8 mouse cellular contexts compared by ENCODE assay signal in the genomic region with DNA sequence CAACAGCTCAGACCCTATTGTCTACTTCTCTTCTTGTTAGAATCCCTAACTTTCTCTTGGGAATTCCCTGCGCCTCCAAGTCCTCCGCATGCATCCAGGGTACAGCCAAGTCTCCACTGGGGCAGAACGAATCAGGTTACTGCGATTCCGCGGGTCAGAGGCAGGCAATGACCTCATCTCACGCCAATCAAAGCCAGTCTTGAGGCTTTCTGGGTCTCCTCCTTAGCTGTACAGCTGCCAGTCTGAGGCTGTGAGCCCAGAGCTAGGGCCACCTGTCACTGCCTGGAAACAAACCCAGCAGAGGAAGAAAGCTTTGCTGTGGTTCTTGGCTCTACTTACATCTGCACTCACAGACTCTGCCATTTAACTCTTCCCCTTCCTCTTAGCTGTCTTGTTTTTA. TPM values are rescaled to one million over a fixed set of nuclear protein-coding genes. Genes with fewer than 3 reads are reported as not detected.
A peak's percentile ranks its signal among the peaks of the same experiment; 100 is the strongest.
DNase-seq lines count a peak whose midpoint lies in the region; ATAC-seq and TF ChIP-seq lines count a peak whose summit lies in the region.

No protein-coding gene starts in this region.

- CTCF ChIA-PET in Patski (lab: Charles Lee), result interaction anchor here (1.6 kb wide), 1 partner anchor 10 kb away, joined by 3 read pairs; no protein-coding TSS in a partner anchor

- H3K9ac ChIP-seq in limb, embryonic 14.5 days (ENCODE audit: low read depth, low read length, severe bottlenecking), result no peak overlapping the region
- no peak overlapping the region for H3K9ac ChIP-seq in intestine, embryonic 16.5 days (ENCODE audit: low read depth, low read length)

- TF ChIP-seq POLR2A in limb, embryonic 14.5 days (IDR thresholded peaks at IDR 0.05; ENCODE audit: borderline replicate concordance, extremely low read depth, insufficient read depth, insufficient read length), result no peak

- WGBS in limb, embryonic 14.5 days, result 44% methylated on average over 7 of the region's 7 CpGs
- 51% methylated on average over 7 of the region's 7 CpGs for WGBS in intestine, embryonic 16.5 days

- in situ Hi-C loops in Patski (cut with MboI; ENCODE audit: low pct_unique_long_range_greater_than_20kb), result no loop called here

- peak; percentile 79 to 83 for DNase-seq in cerebellum, postnatal 14 days
- no peak for DNase-seq in Patski (ENCODE audit: low read depth, low spot score)
- DNase-seq in gastrocnemius, postnatal 36 days, result peak; percentile 67 to 83
- DNase-seq in limb, embryonic 14.5 days (ENCODE audit: low spot score), result no peak
- no peak for DNase-seq in right cerebral cortex, postnatal 25 days
- no peak for DNase-seq in right cerebral cortex, postnatal 36 days (ENCODE audit: low spot score in 2 of 2)

- H3K4me2 ChIP-seq in limb, embryonic 14.5 days (replicated peaks; ENCODE audit: low read depth, low read length, severe bottlenecking), result no peak overlapping the region
- no peak overlapping the region for H3K4me2 ChIP-seq in intestine, embryonic 16.5 days (ENCODE audit: low read depth, low read length)

- peaks cover 13% of the 10 kb centered on the region; the same call in 1 of the 2 replicates for H3K9me3 ChIP-seq in limb, embryonic 14.5 days (ENCODE audit: control insufficient read depth, low read length)
- H3K9me3 ChIP-seq in intestine, embryonic 16.5 days (ENCODE audit: control insufficient read depth, low read length), result peaks cover 5% of the 10 kb centered on the region

- POLR2A ChIA-PET in Patski (lab: Charles Lee), result no interaction called here

- H3K4me3 ChIP-seq in limb, embryonic 14.5 days (replicated peaks; ENCODE audit: low read length), result no peak overlapping the region
- H3K4me3 ChIP-seq in intestine, embryonic 16.5 days (ENCODE audit: low read length), result no peak overlapping the region

- no peaks in the 10 kb centered on the region for H3K4me1 ChIP-seq in limb, embryonic 14.5 days (ENCODE audit: control insufficient read depth, insufficient read depth, low read length)
- no peaks in the 10 kb centered on the region for H3K4me1 ChIP-seq in intestine, embryonic 16.5 days (ENCODE audit: control insufficient read depth, insufficient read depth, low read length)

- TF ChIP-seq CTCF in Patski (IDR thresholded peaks at IDR 0.05), result no peak

- no peak; the same call in 1 of the 2 replicates for ATAC-seq in cerebellum, adult (ENCODE audit: insufficient number of reproducible peaks, low FRiP score, low TSS enrichment)
- ATAC-seq in Patski, result peak; percentile 93
- ATAC-seq in limb, embryonic 14.5 days (ENCODE audit: low FRiP score, low read depth), result peak; percentile 85
- ATAC-seq in intestine, embryonic 16.5 days, result no peak

- intact Hi-C loops in gastrocnemius, postnatal 36 days (cut with DNase I), result no loop called here

- H3K27ac ChIP-seq in limb, embryonic 14.5 days (replicated peaks; ENCODE audit: low read depth, low read length), result no peak overlapping the region
- H3K27ac ChIP-seq in intestine, embryonic 16.5 days (ENCODE audit: low read length), result no peak overlapping the region

- H3K27me3 ChIP-seq in Patski, result no peaks in the 10 kb centered on the region
- H3K27me3 ChIP-seq in limb, embryonic 14.5 days (ENCODE audit: control insufficient read depth, insufficient read depth, low read length), result no peaks in the 10 kb centered on the region; the same call in 1 of the 2 replicates
- 0 out of 2 replicates have a peak, but pooled peaks cover 3% of the 10 kb centered on the region for H3K27me3 ChIP-seq in intestine, embryonic 16.5 days (replicated peaks; ENCODE audit: control insufficient read depth, insufficient read depth, low read length)

- H3K36me3 ChIP-seq in limb, embryonic 14.5 days (ENCODE audit: control insufficient read depth, insufficient read depth, low read length), result no peaks in the 10 kb centered on the region
- H3K36me3 ChIP-seq in intestine, embryonic 16.5 days (ENCODE audit: control insufficient read depth, insufficient read depth, low read length), result peaks cover 8% of the 10 kb centered on the region

RNA-seq across cellular contexts. Expression of a gene that starts 21.5 kb away (rescaled TPM):
- 10.3 TPM for polyA plus RNA-seq in Patski (2021)
- 10 to 100 TPM; 62.1 to 65.3 TPM for total RNA-seq in gastrocnemius, postnatal 36 days (2021)
- polyA plus RNA-seq in limb, embryonic 14.5 days (2012; rRNA removed), result 86.0 and 107 TPM in 2 replicates
- 54.3 and 57.1 TPM in 2 replicates for polyA plus RNA-seq in limb, embryonic 14.5 days (2014; fragmentation: Nextera tagmentation; extraction: Ambion mirVana)
- polyA plus RNA-seq in intestine, embryonic 16.5 days (2015; fragmentation: Nextera tagmentation; extraction: Ambion mirVana), result 70.2 and 79.2 TPM in 2 replicates

RNA-seq across cellular contexts. Expression of a gene that starts 39.9 kb away (rescaled TPM):
- 24.7 TPM for polyA plus RNA-seq in Patski (2021)
- total RNA-seq in gastrocnemius, postnatal 36 days (2021), result 1 to 10 TPM; 1.7 to 2.1 TPM
- 58.7 and 80.6 TPM in 2 replicates for polyA plus RNA-seq in limb, embryonic 14.5 days (2012; rRNA removed)
- 30.5 and 35.5 TPM in 2 replicates for polyA plus RNA-seq in limb, embryonic 14.5 days (2014; fragmentation: Nextera tagmentation; extraction: Ambion mirVana)
- polyA plus RNA-seq in intestine, embryonic 16.5 days (2015; fragmentation: Nextera tagmentation; extraction: Ambion mirVana), result 35.6 and 37.8 TPM in 2 replicates

RNA-seq across cellular contexts. Expression of a gene that starts 41.3 kb away (rescaled TPM):
- 0.64 TPM for polyA plus RNA-seq in Patski (2021)
- not detected for total RNA-seq in gastrocnemius, postnatal 36 days (2021)
- 0.32 TPM in 1 of 2 replicates, not detected in the other for polyA plus RNA-seq in limb, embryonic 14.5 days (2012; rRNA removed)
- not detected in 2 replicates for polyA plus RNA-seq in limb, embryonic 14.5 days (2014; fragmentation: Nextera tagmentation; extraction: Ambion mirVana)
- polyA plus RNA-seq in intestine, embryonic 16.5 days (2015; fragmentation: Nextera tagmentation; extraction: Ambion mirVana), result 1.6 TPM in 1 of 2 replicates, not detected in the other

RNA-seq across cellular contexts. Expression of a gene that starts 57.7 kb away (rescaled TPM):
- 9.6 TPM for polyA plus RNA-seq in Patski (2021)
- total RNA-seq in gastrocnemius, postnatal 36 days (2021), result 1 to 10 TPM; 4.4 TPM
- 83.6 and 119 TPM in 2 replicates for polyA plus RNA-seq in limb, embryonic 14.5 days (2012; rRNA removed)
- polyA plus RNA-seq in limb, embryonic 14.5 days (2014; fragmentation: Nextera tagmentation; extraction: Ambion mirVana), result 25.2 and 26.6 TPM in 2 replicates
- 9.1 and 10.8 TPM in 2 replicates for polyA plus RNA-seq in intestine, embryonic 16.5 days (2015; fragmentation: Nextera tagmentation; extraction: Ambion mirVana)

Comparison
In these comparisons a context has a peak if more than half of its experiments do, and no peak if none do; other contexts are left out.
1. DNase-seq: peak in cerebellum, postnatal 14 days (2 of 2) and gastrocnemius, postnatal 36 days (2 of 2); none in Patski (single experiment), limb, embryonic 14.5 days (single experiment), right cerebral cortex, postnatal 25 days (single experiment) and right cerebral cortex, postnatal 36 days (0 of 2).
2. ATAC-seq: peak in Patski (single experiment) and limb, embryonic 14.5 days (single experiment); none in cerebellum, adult (single experiment) and intestine, embryonic 16.5 days (single experiment).